Mouse (Mus musculus): Measurements from ENCODE around the gene Col16a1. TPM values are rescaled to one million over a fixed set of nuclear protein-coding genes. Genes with fewer than 3 reads are reported as not detected.
A peak's percentile ranks its signal among the peaks of the same experiment; 100 is the strongest.

Gene Col16a1
- polyA plus RNA-seq, 1 experiment: 44.3 TPM

GRCm38 (mm10) chr4:130078816-130079485, 31.3 kb downstream of the Col16a1 start:
- Histone ChIP-seq H3K27me3 (ENCODE audit: control insufficient read depth, insufficient read depth, low read length) (no peaks in the 10 kb centered on the region), H3K27ac (ENCODE audit: insufficient read depth, low read length) (peak overlapping the region; percentile 39), H3K4me1 (ENCODE audit: control insufficient read depth, insufficient read depth, low read length) (peaks cover 90% of the 10 kb centered on the region), H3K4me3 (replicated peaks; ENCODE audit: insufficient read depth, low read depth, low read length) (no peak overlapping the region)
- peak; percentile 95 to 96 for DNase-seq
- TF ChIP-seq POLR2A (IDR thresholded peaks at IDR 0.05; ENCODE audit: borderline replicate concordance, insufficient read depth, low read length): no peak
- 5% methylated on average over 17 of the region's 17 CpGs for WGBS

GRCm38 (mm10) chr4:130079521-130079920, 31.9 kb downstream of the Col16a1 start:
- Histone ChIP-seq H3K4me1 (ENCODE audit: control insufficient read depth, insufficient read depth, low read length) (peaks cover 92% of the 10 kb centered on the region), H3K27ac (ENCODE audit: insufficient read depth, low read length) (peak overlapping the region; percentile 39), H3K27me3 (ENCODE audit: control insufficient read depth, insufficient read depth, low read length) (no peaks in the 10 kb centered on the region), H3K4me3 (replicated peaks; ENCODE audit: insufficient read depth, low read depth, low read length) (no peak overlapping the region)
- no peak for DNase-seq
- TF ChIP-seq CTCF (IDR thresholded peaks at IDR 0.05; ENCODE audit: borderline replicate concordance, insufficient read depth, low read depth, low read length) (no peak), POLR2A (IDR thresholded peaks at IDR 0.05; ENCODE audit: borderline replicate concordance, insufficient read depth, low read length) (no peak)
- 21% methylated on average over 3 of the region's 3 CpGs for WGBS

GRCm38 (mm10) chr4:130081345-130082190, 33.9 kb downstream of the Col16a1 start:
- Histone ChIP-seq H3K27me3 (ENCODE audit: control insufficient read depth, insufficient read depth, low read length) (no peaks in the 10 kb centered on the region), H3K4me3 (replicated peaks; ENCODE audit: insufficient read depth, low read depth, low read length) (no peak overlapping the region), H3K4me1 (ENCODE audit: control insufficient read depth, insufficient read depth, low read length) (peaks cover 92% of the 10 kb centered on the region), H3K27ac (ENCODE audit: insufficient read depth, low read length) (no peak overlapping the region)
- DNase-seq: peak; percentile 83
- 50% methylated on average over 19 of the region's 19 CpGs for WGBS
- no peak for TF ChIP-seq CTCF (IDR thresholded peaks at IDR 0.05; ENCODE audit: borderline replicate concordance, insufficient read depth, low read depth, low read length)
- no peak for TF ChIP-seq POLR2A (IDR thresholded peaks at IDR 0.05; ENCODE audit: borderline replicate concordance, insufficient read depth, low read length)

GRCm38 (mm10) chr4:130082211-130082610, 34.6 kb downstream of the Col16a1 start:
- peak in 1 of 2 experiments; percentile 47 for DNase-seq
- no peak overlapping the region for H3K4me3 ChIP-seq (replicated peaks; ENCODE audit: insufficient read depth, low read depth, low read length)
- 9% methylated on average over 9 of the region's 9 CpGs for WGBS
- no peak overlapping the region for H3K27ac ChIP-seq (ENCODE audit: insufficient read depth, low read length)
- peaks cover 88% of the 10 kb centered on the region for H3K4me1 ChIP-seq (ENCODE audit: control insufficient read depth, insufficient read depth, low read length)
- TF ChIP-seq CTCF (IDR thresholded peaks at IDR 0.05; ENCODE audit: borderline replicate concordance, insufficient read depth, low read depth, low read length): no peak
- TF ChIP-seq POLR2A (IDR thresholded peaks at IDR 0.05; ENCODE audit: borderline replicate concordance, insufficient read depth, low read length): no peak
- no peaks in the 10 kb centered on the region for H3K27me3 ChIP-seq (ENCODE audit: control insufficient read depth, insufficient read depth, low read length)

GRCm38 (mm10) chr4:130084331-130084945, 36.8 kb downstream of the Col16a1 start:
- Histone ChIP-seq H3K27me3 (ENCODE audit: control insufficient read depth, insufficient read depth, low read length) (no peaks in the 10 kb centered on the region), H3K27ac (ENCODE audit: insufficient read depth, low read length) (no peak overlapping the region), H3K4me3 (replicated peaks; ENCODE audit: insufficient read depth, low read depth, low read length) (no peak overlapping the region), H3K4me1 (ENCODE audit: control insufficient read depth, insufficient read depth, low read length) (peaks cover 67% of the 10 kb centered on the region)
- TF ChIP-seq CTCF (IDR thresholded peaks at IDR 0.05; ENCODE audit: borderline replicate concordance, insufficient read depth, low read depth, low read length) (no peak), POLR2A (IDR thresholded peaks at IDR 0.05; ENCODE audit: borderline replicate concordance, insufficient read depth, low read length) (no peak)
- 61% methylated on average over 7 of the region's 7 CpGs for WGBS
- DNase-seq: peak; percentile 51 to 63

GRCm38 (mm10) chr4:130085246-130085820, 37.7 kb downstream of the Col16a1 start:
- TF ChIP-seq POLR2A (IDR thresholded peaks at IDR 0.05; ENCODE audit: borderline replicate concordance, insufficient read depth, low read length) (no peak), CTCF (IDR thresholded peaks at IDR 0.05; ENCODE audit: borderline replicate concordance, insufficient read depth, low read depth, low read length) (no peak)
- peak; percentile 54 to 74 for DNase-seq
- Histone ChIP-seq H3K27me3 (ENCODE audit: control insufficient read depth, insufficient read depth, low read length) (no peaks in the 10 kb centered on the region), H3K4me3 (replicated peaks; ENCODE audit: insufficient read depth, low read depth, low read length) (no peak overlapping the region), H3K27ac (ENCODE audit: insufficient read depth, low read length) (no peak overlapping the region), H3K4me1 (ENCODE audit: control insufficient read depth, insufficient read depth, low read length) (peaks cover 58% of the 10 kb centered on the region)
- WGBS: 41% methylated on average over 12 of the region's 12 CpGs

GRCm38 (mm10) chr4:130087293-130087692, 39.7 kb downstream of the Col16a1 start:
- no peaks in the 10 kb centered on the region for H3K27me3 ChIP-seq (ENCODE audit: control insufficient read depth, insufficient read depth, low read length)
- peaks cover 43% of the 10 kb centered on the region for H3K4me1 ChIP-seq (ENCODE audit: control insufficient read depth, insufficient read depth, low read length)
- WGBS: 12% methylated on average over 7 of the region's 7 CpGs
- TF ChIP-seq CTCF (IDR thresholded peaks at IDR 0.05; ENCODE audit: borderline replicate concordance, insufficient read depth, low read depth, low read length): peak; percentile 100
- no peak for TF ChIP-seq POLR2A (IDR thresholded peaks at IDR 0.05; ENCODE audit: borderline replicate concordance, insufficient read depth, low read length)
- H3K27ac ChIP-seq (ENCODE audit: insufficient read depth, low read length): no peak overlapping the region
- no peak overlapping the region for H3K4me3 ChIP-seq (replicated peaks; ENCODE audit: insufficient read depth, low read depth, low read length)
- peak; percentile 89 to 98 for DNase-seq

Measured in cerebellum, adult 2 months (tissue).